Mouse (Mus musculus) frontal cortex, postnatal 10 days (tissue): ENCODE results near the gene Cfap161.

Experiments used
- DNase-seq, 2 experiments: peaks; one replicate each; pipeline ENCODE4 v3.0.0; 2022; ENCODE audit warnings: low spot score in 2 of 2, mixed read lengths in 1 of 2

The Cfap161 gene

DNA sequence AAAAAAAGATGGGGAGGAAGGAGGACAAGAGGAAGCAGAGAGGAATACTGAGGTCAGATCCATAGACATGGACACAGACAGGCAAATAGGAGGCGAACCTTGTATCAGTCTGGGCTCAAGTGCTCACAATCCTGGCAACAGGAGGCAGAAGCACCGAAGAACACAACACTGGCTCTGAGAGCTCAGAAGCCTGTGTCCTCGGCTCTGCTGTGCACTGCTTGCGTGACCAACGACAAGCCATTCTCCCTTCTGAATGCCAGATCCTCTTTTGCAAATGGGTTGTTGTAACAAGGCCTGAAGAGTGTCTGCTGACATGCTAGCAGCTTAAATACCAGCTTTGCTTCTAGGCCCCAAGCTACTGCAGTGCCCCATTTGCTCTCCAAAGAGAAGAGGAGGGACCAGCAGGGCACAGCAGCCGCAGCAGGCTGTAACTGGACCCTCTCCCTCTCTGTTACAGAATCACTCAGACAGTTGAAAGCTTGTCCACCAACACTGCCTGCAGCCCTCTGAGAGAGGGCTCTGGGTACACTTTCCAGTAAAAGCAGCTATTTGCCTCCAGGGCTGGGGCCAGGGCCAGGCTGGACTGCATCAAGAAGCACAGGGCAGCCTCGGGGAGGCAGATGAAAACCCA lies 54.9 kb downstream of the Cfap161 start:
- no peak for DNase-seq

DNA sequence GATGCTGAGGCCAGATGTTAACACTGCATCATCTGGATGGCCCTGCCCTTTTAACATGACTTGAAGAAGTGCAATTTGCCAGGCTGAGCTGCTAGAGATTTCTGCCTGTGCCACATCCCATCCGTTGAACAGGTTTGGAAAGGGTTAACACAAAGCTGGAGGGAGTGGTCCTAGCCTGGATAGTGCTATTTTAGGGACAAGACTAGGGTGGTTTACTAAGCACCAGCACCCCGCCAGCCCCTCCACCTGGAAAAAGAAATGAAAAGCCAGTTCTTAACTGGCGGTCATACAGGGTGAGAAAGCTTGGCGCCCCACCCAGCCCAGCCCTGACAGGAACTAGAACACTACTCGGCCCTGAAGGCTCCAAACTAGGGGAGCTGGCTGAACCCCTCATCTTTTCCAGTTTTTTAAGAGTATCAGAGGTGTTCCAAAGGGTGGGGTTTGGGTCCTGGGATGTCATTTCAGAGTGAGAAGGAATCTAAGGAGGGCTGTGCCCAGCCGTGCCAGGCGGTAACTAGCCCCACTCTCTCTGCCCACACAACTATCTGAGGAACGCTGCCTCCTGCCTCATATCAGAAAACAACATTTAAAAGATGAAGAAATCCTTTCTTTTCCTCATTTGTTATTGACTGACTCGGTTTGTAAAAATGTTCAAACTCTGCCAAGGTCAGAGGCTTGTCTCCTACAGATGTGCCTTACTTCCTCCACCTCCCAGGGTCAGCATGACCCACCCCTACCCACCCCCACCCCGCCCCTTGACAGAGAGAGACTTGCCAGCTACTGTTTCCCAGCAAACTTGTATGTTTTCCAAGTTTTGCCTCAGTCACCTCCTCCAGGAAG lies 55.8 kb downstream of the Cfap161 start:
- DNase-seq: no peak

DNA sequence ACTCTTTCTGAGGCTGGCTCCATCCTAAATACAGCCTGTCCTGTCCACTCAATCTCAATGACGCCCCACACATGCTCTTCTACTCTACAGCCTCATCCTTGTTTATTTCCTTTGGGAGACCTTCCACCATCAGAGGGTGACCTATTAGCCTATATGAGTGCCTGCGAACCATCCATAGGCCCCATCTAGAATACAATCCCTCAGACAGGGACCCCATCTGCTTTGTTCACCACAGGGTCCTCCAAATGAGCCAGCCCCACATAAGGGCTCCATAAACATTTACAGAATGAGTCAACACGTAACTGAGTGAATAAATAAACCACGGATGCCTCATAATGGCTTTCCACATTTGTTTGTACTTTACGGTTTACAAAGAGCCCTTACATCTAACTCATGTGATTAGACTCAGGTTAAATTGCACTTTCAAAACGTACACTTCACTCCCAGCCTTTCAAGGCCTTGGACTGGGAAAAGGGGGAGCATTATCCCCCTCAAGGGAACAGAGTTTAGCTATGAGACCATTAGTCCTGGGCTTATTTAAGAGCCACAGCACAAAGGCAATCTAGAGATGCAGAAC lies 56.7 kb downstream of the Cfap161 start:
- no peak for DNase-seq

DNA sequence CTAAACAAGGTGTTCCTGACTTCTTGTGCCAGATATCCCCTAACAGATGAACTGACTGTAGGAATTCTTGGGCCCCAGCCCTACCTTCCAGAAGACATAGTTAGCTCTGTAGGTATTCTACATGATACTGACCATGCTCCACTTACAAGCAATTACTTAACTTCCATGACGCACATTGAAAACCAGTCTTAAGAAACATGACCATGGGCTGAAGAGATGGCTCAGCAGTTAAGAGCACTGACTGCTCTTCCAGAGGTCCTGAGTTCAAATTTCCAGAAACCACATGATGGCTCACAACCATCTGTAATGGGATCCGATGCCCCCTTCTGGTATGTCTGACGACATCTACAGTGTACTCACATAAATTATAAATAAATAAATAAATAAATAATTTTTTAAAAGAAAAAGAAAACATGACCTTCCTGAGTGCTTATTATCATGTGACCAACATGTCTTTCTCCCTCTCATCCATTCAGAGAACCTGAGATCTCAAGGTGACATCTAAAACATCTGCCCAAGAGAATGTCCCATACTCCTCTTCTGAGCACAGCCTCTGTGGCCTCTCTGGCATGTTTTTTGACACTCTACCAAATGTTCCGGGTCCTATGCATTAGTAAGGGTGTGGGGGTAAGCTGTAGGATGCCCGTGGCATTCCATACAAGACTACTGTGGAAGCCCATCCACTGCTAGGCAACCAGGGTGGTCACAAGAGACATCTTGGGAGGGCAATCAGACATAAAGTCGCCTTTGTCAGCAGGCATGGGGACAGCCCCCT lies 58.2 kb downstream of the Cfap161 start:
- no peak for DNase-seq

DNA sequence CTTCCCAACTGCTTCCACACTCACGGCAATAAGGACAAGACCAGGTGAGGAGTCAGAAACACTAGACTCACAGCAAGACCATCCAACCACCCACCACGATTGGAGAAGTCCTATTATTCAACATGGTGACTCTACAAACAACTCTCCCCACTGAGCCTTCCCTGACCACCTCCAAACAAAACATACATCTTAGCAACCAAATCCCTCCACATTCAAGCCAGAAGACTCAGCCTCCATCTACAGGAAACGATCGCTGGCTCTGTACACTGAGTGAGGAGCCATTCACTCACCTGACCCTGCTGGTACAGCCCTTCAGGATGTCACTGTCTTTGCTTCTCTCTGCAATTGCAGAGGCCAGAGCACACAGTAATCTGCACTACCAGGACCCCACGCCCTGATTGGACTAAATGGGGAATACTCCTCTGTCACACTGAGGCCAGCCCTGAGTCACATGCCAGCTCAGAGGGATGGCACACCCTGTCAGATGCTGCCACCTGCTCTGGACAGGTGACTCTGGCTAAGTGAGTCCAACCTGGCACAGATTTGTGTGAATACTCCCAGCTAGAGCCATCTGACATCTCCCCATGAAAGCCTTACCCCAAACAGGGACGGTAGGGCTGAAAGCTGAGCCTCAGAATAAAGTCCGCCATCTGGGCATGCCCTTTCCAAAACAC lies 59.4 kb downstream of the Cfap161 start:
- DNase-seq: no peak

DNA sequence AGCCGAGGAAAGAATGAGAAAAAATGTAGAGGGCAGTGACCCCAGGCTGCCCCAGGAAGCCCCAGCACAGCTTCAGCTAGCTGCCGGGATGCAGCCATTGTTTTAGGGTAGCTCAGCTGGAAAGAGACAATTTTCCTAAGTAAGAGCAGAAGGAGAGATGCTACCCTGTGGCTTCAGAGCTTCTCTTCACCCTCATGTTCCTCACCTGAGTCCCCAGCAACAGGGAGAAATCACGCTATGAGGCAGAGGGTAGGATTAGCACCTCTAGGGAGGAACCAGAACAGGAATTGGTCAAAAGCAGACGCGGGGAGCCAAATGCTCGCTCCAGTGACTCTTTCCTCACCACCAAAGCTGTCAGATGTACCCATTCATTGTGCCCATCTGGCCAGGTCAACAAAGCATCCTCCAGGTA lies 60.0 kb downstream of the Cfap161 start:
- no peak for DNase-seq

DNA sequence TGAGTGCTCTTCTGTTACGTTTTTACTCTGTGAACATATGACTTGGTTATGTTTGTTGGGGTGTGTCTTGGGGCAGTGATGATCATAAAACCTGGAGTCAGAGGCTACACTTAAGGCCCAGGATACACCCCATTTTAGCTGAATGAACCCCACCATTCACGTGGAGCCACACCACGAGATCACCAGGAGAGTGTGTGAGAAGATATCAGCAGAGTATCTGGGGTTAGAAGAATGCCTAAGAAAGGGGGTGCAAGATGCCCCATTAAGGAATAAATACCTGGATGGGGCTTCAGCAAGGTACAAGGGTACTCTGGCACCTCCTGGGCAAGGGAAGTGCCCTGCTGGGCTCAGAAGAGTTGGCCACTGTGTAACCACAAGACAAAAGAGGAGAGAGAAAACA lies 60.4 kb downstream of the Cfap161 start:
- no peak for DNase-seq

DNA sequence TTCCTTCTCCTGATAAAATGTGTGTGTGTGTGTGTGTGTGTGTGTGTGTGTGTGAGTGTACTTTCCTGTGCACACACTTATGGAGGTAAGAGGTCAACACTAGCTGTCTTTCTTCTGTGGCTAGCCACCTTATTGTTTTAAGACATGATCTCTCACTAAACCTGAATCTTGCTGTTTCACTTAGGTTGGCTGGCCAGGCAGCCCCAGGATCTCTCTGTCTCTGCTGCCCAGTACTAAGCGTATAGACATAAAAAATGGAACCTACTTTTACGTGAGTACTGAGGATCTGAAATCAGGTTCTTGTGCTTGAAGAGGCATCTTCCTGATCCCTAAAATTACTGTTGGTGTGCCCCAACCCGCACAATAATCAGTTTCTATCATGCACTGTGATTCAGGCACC lies 61.9 kb downstream of the Cfap161 start:
- DNase-seq: no peak

DNA sequence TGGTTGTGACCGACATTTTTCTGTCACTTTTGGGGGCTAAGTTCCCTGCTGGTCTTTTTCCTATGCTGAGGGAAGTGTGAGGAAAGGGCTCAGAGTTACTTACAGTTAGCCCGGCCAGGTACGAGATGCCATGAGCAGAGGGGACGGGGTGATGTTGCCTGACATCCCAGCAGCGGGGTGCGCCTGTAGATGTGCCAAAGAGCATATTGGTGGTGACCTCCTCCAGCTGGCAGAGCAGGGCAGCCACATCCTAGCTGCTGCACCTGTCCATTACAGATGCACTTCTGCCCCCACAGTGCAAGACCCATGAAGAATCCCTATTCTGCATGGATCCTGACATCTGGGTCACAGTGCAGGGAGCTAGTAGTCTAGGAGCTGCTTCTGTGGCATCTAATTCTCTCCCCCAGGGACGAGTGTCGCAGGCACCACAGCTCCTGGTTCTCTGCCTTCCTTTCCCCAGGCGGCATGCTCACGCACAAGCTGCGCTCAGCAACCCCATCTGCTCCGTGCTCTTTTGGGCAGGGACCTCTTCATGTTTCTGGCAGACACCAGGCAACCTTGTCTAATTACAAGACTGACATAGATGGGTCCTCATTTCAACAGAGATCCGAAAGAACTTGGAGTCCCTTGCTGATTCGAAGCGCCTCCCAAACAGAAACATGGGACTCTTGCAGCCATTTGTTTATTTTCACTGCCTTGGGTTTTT lies 62.6 kb downstream of the Cfap161 start:
- no peak for DNase-seq

DNA sequence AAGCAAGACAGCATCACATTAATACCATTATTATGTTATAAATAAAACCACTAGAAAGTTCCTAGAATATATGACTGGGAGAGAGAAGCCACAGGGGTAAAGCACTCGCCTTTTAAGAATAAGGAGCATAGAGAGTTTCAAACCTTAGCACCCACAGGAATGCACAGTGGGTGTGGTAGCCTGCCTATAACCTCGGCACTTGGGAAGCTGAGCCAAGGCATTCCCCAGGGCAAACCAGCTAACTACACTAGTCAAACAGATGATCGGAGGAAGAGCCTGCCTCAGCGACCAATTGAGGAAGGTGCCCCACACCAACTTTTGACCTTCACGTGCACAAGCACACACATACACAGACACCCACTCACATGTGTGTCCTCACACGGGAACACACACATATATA lies 63.4 kb downstream of the Cfap161 start:
- no peak for DNase-seq

DNA sequence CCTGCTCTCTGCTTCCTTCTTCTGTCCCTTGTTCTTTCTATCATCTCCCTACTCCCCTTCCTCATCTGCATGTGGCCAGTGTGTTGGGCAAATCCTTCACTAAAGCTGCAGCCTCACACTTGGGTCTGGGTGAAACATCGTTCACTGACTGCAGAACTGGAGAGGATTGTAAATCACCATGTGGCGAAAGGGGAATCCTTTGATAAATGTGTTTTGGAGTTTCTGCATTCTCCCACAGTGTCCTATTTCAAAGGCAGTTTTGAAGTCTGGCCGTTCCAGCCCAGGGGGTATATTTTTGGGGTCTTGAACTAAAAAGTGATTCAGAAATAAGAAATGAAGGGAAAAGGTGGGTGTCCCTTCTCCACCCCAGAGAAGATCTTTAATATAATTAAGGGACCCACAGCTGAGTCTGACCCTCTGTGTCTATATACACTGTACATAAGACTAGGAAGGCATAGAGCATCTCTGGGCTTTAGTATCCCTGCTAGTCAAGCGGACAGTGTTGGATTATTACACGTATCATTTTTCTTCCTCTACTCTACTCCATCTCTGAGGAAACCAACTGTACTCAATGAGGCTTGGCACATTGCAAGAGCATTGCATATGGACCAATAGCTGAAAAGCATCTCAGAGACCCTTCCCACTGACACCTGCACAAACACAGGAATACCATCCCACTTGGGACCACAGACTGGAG lies 67.6 kb downstream of the Cfap161 start:
- no peak for DNase-seq

DNA sequence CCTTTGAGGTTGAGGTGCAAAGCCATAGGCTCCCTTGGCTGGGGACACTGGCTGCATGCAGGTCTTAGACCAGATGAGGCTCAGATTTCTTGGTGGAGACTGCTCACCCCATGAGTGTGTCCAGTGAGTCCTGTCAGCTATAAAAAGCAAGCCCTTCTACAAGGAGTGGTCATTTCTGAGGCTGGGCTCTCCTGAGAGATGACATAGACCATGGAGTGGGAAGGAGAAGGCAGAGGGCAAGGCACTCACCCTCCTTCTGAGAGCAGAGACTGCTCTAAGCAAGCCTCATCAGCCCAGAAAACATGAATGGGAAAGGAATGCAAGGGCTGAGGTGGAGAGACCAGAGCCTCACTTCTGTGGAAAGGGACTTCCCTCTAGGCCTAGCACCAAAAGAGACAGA lies 68.9 kb downstream of the Cfap161 start:
- DNase-seq: no peak

DNA sequence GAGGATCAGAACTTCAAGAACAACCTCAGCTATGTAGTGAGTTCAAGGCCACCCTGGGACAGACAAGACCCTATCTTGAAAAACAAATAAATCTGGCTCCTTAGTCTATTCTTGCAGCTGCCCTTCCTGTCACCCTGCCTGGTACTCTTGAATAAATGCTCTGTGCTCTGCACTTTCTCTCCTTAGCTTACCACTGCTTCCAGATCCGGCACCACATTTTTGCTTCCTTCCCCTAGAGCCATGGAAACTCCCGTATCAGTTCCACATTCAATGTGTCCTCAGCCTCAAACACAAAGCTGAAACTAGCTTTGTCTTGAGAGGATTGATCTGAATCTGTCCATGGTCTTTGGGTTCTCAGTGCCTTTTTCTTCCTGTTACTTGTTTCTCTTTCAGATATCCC lies 70.1 kb downstream of the Cfap161 start:
- no peak for DNase-seq
